Mouse (Mus musculus) spleen, postnatal 10 days (tissue): ENCODE data around the gene Chd9.

Experiments used
- DNase-seq, 2 experiments: peaks; one replicate each; pipeline ENCODE4 v3.0.0; 2021 to 2022; ENCODE audit warnings: low spot score in 2 of 2

Chd9 gene

GRCm38 (mm10) chr8:90828181-90828986, at the start of gene Chd9:
TSS of gene Chd9 (plus strand) at chr8:90828352.
- peak; percentile 91 to 93 for DNase-seq

GRCm38 (mm10) chr8:90791616-90792015, 36.5 kb upstream of the Chd9 start:
- DNase-seq = no peak

- DNase-seq = peak; percentile 27 to 77
These were observed 34.4 kb upstream of the Chd9 start for GRCm38 (mm10) chr8:90793710-90794109.

DNA sequence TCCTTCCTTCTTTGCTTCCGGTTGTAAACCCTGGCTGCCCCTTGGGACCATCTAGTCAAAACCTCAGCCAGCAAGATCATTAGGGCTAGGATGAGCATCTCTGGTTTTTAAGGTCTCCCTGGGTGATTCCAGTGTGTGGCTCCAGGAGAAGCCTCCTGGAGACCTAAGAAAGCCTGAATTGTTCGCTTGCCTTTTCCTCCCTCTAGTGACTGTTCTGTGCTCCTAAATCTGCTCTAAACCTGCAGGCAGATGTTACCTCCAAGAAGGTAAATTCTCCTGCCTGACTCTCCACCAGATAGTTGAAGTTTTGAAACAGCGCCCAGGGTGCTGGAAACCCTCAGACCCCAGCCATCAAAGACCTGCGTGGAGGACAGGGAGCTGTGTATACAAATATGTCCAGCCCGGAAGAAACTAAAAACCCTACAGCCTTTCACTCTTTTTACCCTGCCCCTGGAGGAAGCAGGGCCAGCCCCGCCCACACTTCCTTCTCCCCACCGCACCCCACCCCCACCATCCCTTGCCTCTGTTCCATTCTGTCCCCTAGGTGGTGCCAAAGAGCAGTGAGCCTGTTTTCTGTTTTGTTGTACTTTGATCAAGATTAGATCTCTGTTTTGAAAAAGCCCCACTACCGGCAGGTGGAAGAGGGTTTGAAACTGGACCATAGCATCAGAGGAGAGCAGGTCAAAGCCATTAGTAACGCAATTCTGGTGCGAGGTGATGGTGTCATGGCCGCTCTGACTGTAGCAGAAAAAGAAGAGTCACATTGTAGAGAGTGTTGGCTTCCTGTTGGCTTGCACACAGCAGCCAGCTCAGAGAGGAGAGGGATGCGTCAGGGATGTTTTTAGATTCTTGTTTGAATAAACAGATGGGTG, 32.9 kb upstream of the Chd9 start:
- DNase-seq = peak; percentile 45 to 85

DNA sequence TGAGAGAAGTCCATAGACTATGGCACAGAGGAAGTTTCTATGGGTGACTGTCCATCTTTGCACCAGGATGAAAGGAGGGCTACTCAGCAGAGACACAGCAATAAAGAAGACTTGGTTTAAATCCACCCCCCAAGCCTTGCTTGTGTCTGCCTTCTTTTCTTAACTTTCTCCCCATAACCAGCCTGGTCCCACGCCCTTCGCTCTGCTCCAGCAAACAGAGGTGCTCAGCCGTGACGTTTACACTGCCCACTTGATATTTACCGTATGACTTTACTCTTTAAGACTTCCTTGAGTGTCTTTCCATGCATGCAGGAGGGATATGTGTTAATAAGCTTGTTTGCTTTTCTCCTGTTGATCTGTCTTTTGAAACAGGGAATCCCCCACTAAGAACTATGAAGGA, 28.7 kb upstream of the Chd9 start:
- no peak for DNase-seq

- DNase-seq = peak in 1 of 2 experiments; percentile 31
These were observed 14.4 kb upstream of the Chd9 start for GRCm38 (mm10) chr8:90813602-90814320.

DNA sequence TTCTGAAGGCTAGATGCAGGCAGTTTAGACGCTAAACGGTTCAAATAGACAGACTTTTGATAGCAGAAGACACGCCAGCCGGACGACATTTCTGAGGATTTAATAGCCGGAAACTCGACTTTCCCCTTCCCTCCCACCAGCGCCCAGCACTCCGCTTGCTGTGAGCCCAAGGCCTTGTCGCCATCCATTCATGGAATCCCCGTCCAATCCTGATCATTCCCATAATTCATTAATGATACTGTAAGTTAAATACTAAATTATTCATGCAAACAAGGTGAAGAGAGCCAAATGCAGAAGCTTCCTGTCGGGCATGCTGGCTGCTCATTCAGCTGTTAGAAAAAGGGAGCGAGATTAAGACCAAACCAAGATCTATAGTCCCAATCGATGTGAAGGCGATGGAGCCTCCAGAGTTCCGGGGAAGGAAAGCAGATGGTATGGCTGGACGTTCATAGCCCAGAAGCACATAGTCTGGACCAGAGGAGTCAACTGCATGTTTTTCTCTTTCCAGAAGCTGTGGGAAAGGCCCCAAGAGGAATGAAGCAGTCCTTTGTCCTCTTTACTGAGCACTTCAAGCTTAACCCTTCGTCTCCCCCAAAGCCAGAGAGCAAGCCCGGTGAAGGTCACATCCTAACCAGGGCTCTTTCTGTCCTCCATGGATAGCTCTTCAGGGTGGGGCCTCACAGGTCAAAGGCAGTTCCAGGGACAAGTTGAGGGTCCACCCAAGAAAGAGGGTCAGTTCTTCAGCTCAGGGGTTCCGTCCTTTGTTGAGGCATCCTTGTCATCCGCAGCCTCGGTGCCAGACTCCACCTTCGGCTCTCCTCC, 11.9 kb upstream of the Chd9 start:
- no peak for DNase-seq

GRCm38 (mm10) chr8:90817293-90817692, 10.9 kb upstream of the Chd9 start, which contains the start of gene Gm19935:
TSS of gene Gm19935 (minus strand) at chr8:90817393.
- no peak for DNase-seq

DNA sequence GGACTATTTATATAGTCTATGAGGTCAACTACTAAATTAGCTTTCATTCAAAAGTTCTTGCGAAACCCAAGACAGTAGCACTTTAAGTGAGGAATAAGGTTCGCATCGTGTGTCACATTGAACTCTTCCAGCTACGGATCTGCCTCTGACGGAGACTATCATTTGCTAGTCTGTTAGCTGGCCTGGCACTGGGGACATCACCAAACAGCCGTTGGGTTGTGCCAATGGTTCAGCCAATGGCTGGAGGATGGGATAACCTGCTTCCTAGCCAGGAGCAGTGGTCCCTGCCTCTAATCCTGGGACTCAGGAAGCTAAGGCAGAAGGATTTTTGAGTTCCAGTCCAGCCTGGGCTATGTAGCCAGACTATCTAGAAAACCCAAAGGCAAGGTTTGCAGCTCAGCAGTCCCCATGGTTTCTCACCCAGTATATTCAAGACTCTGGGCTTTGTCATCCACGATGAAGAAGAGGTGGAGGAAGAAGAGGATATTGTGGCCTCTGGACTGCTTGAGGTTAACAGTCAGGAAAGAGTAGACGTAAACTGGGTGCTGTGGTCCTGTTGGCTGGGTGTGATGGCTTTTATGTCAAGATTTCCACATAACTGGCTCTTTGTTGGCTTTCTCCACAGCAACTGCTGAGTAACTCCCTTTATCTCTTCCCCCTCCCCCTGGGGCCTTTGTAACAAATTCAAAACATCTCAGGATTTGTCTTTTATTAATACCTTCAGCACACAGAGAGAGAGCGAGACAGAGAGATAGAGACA, 8.4 kb upstream of the Chd9 start:
- DNase-seq = no peak

DNA sequence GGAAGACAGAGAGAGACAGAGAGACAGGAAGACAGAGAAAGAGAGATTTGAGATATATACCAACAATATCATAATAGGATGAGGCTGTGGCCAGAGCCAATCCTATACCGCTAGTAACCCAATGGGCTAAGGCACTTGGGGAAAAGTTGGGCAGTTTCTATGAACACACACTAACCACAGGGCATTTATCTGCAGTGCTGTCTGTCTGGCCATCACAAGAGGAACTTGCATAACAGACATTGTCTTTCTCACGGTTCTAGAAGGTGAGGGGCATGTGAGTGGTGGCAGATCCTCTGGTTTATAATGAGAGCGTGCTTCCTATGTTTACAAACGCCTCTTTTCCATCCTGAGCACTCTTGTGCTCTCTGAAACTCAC, 7.8 kb upstream of the Chd9 start:
- DNase-seq = no peak

GRCm38 (mm10) chr8:90822443-90822842, 5.7 kb upstream of the Chd9 start:
- DNase-seq = peak in 1 of 2 experiments; percentile 31

GRCm38 (mm10) chr8:90825459-90825871, 2.7 kb upstream of the Chd9 start:
- DNase-seq = no peak

- DNase-seq = no peak
These were observed 1.0 kb downstream of the Chd9 start for GRCm38 (mm10) chr8:90828987-90829740.

DNA sequence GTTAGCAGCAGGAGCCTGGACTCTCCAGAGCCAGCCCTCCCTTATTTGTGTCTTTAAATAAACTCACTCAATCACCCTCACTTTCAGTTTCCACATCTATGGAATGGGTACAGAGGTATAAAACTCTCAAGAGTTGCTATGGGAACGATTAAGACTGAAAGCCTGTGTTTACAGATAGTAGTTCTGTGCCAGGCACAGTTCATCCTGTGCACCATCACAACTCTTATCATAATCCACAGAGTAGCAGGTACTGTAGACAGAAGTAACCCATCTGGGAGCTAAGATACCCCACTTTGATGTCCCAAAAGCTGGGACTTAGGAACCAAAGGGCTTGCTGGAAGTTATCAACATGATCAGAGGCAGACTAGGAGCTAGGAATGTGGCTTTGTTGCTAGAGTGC, 1.7 kb downstream of the Chd9 start:
- DNase-seq = no peak

DNA sequence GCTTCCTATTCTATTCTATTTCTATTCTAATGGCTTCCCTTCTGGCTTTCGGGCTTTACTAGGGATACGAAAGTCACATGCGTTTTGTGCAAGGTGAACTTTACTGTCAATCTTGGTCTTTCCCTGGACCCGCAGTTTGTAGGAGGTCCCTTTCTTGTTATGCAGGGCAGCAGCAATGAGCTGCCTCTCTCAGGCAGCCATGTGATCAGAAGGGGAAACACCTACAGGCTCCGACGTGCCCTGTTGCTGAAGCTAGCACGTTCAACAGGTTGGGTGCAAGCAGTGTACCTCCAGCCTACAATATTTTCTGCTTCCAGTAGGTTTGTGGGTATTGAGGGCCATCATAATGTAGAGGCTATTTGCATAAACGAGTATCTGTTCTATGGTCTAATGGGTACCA, 2.8 kb downstream of the Chd9 start:
- DNase-seq = peak in 1 of 2 experiments; percentile 34

DNA sequence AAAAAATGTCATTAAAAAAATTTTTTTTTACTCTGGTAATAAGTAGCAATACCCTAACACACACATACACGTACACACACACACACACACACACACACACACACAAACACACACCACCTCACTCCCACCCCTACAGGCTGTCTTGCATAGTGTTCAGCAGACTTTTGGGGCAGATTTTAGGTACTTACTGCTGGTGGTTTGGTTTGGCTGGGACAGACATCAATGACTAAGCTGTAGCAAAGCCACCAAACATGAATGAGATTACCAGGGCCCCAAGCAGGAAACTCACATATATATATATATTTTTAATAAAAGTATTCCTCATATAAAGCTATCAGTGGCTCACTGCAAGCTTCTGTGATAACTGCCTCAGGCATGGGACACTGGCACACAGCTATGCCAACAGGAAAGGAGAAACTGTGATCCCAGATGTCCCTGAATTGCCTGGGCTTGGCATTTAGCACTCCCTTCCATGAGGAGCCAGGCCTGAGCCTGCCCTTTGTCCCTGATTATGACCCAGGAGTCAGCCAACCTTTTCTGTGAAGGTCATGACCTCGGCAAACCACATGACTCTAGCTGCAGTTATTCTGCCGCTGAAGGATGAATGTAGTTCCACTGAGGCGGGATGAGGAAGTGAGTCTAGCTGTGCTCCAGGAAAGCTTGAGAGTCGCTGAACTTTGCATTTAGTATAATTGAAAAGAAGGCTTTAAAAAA, 4.6 kb downstream of the Chd9 start:
- DNase-seq = no peak

GRCm38 (mm10) chr8:90833628-90834320, 5.6 kb downstream of the Chd9 start:
- no peak for DNase-seq

DNA sequence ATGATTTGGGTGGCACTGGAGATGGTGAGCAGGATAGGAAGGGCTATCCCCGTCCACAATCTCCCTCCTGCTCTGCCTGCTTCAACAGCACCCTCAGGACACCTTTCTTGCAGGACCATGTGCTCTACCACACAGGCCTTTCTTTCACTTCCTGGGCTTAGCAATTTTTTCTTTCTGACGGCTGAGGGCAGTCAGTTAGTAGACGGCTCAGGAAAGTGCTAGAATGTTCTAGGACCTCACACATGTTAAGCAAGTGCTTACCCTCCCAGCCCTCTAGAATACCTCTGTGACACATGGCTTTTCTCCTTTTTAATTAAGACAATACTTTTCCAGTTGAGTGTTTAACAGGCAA, 6.1 kb downstream of the Chd9 start:
- DNase-seq = no peak

DNA sequence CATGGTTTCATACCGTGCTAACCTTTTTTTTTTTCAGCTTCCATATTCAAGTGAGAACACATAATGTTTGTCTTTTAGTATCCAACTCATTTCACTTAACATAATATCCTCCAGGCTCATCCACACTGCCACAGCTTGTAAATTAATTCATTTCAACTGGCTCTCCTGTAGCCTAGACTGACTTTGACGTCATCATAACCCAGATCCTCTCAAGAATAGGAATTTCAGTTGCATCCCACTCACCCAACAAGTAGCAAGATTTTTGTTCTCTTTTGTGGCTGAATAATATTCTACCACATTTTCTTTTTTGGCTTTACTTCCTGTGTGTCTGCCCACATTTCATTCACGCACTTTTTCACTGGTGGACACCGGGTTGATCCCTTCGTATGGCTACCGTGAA, 9.3 kb downstream of the Chd9 start:
- DNase-seq = no peak
